Mouse (Mus musculus): Measurements from ENCODE around the gene Car10.
A peak's percentile ranks its signal among the peaks of the same experiment; 100 is the strongest.

Gene Car10

GRCm38 (mm10) chr11:93490211-93490820 lies 392.5 kb downstream of the Car10 start:
- peak; percentile 72 for DNase-seq (ENCODE audit: low read depth, low spot score)

- DNase-seq (ENCODE audit: low read depth, low spot score), result no peak
Observed at GRCm38 (mm10) chr11:93497896-93498295, 400.1 kb downstream of the Car10 start.

- DNase-seq (ENCODE audit: low read depth, low spot score), result no peak
Observed at GRCm38 (mm10) chr11:93500442-93500841, 402.6 kb downstream of the Car10 start.

- DNase-seq (ENCODE audit: low read depth, low spot score), result no peak
Observed at GRCm38 (mm10) chr11:93501671-93502070, 403.8 kb downstream of the Car10 start.

GRCm38 (mm10) chr11:93502864-93503263 lies 405.0 kb downstream of the Car10 start:
- no peak for DNase-seq (ENCODE audit: low read depth, low spot score)

- DNase-seq (ENCODE audit: low read depth, low spot score), result no peak
Observed at GRCm38 (mm10) chr11:93503469-93503868, 405.6 kb downstream of the Car10 start.

GRCm38 (mm10) chr11:93509527-93510235 lies 411.9 kb downstream of the Car10 start:
- no peak for DNase-seq (ENCODE audit: low read depth, low spot score)

GRCm38 (mm10) chr11:93512843-93513242 lies 415.0 kb downstream of the Car10 start:
- DNase-seq (ENCODE audit: low read depth, low spot score), result no peak

- no peak for DNase-seq (ENCODE audit: low read depth, low spot score)
Observed at GRCm38 (mm10) chr11:93514396-93514795, 416.6 kb downstream of the Car10 start.

GRCm38 (mm10) chr11:93515566-93515965 lies 417.7 kb downstream of the Car10 start:
- no peak for DNase-seq (ENCODE audit: low read depth, low spot score)

- DNase-seq (ENCODE audit: low read depth, low spot score), result no peak
Observed at GRCm38 (mm10) chr11:93516216-93516615, 418.4 kb downstream of the Car10 start.

- no peak for DNase-seq (ENCODE audit: low read depth, low spot score)
Observed at GRCm38 (mm10) chr11:93516946-93517345, 419.1 kb downstream of the Car10 start.

GRCm38 (mm10) chr11:93522501-93522900 lies 424.7 kb downstream of the Car10 start:
- peak; percentile 64 for DNase-seq (ENCODE audit: low read depth, low spot score)

GRCm38 (mm10) chr11:93525921-93526320 lies 428.1 kb downstream of the Car10 start:
- no peak for DNase-seq (ENCODE audit: low read depth, low spot score)

- DNase-seq (ENCODE audit: low read depth, low spot score), result no peak
Observed at GRCm38 (mm10) chr11:93531029-93531680, 433.3 kb downstream of the Car10 start.

GRCm38 (mm10) chr11:93536244-93536643 lies 438.4 kb downstream of the Car10 start:
- no peak for DNase-seq (ENCODE audit: low read depth, low spot score)

GRCm38 (mm10) chr11:93548904-93549303 lies 451.1 kb downstream of the Car10 start:
- no peak for DNase-seq (ENCODE audit: low read depth, low spot score)

GRCm38 (mm10) chr11:93550908-93551307 lies 453.1 kb downstream of the Car10 start:
- DNase-seq (ENCODE audit: low read depth, low spot score), result no peak

- no peak for DNase-seq (ENCODE audit: low read depth, low spot score)
Observed at GRCm38 (mm10) chr11:93559118-93559517, 461.3 kb downstream of the Car10 start.

- no peak for DNase-seq (ENCODE audit: low read depth, low spot score)
Observed at GRCm38 (mm10) chr11:93560570-93560969, 462.7 kb downstream of the Car10 start.

- DNase-seq (ENCODE audit: low read depth, low spot score), result no peak
Observed at GRCm38 (mm10) chr11:93562330-93562865, 464.6 kb downstream of the Car10 start.

GRCm38 (mm10) chr11:93565756-93566155 lies 467.9 kb downstream of the Car10 start:
- DNase-seq (ENCODE audit: low read depth, low spot score), result peak; percentile 95
